Mouse (Mus musculus): ENCODE data around the gene Ptpre. TPM values are rescaled to one million over a fixed set of nuclear protein-coding genes. Genes with fewer than 3 reads are reported as not detected.
A peak's percentile ranks its signal among the peaks of the same experiment; 100 is the strongest.
"Not testable (repeated sequence)": the region's sequence is repeated elsewhere in the genome, so short reads cannot be mapped to it uniquely, and the experiment has no call there.

Ptpre gene
- polyA plus RNA-seq, 1 experiment from 2014 or later, result 6.9 TPM

- H3K9me3 ChIP-seq (ENCODE audit: control insufficient read depth, low read length), result no peaks in the 10 kb centered on the region
Observed at GRCm38 (mm10) chr7:135698362-135698761, 161.1 kb downstream of the Ptpre start.

GRCm38 (mm10) chr7:135699351-135699750 lies 162.1 kb downstream of the Ptpre start:
- H3K4me2 ChIP-seq (replicated peaks); H3K27me3 ChIP-seq (ENCODE audit: control insufficient read depth, insufficient read depth, low read length); H3K4me3 ChIP-seq (replicated peaks; ENCODE audit: low read length); H3K4me1 ChIP-seq (replicated peaks; ENCODE audit: control insufficient read depth, insufficient read depth, low read length); H3K36me3 ChIP-seq (replicated peaks; ENCODE audit: control insufficient read depth, insufficient read depth); DNase-seq (ENCODE audit: low spot score); ATAC-seq (ENCODE audit: low FRiP score); H3K9ac ChIP-seq; H3K9me3 ChIP-seq (ENCODE audit: control insufficient read depth, low read length); H3K27ac ChIP-seq: not testable (repeated sequence)
- 82% methylated on average over 6 of the region's 6 CpGs for WGBS

More at GRCm38 (mm10) chr7:135698362-135698761, 161.1 kb downstream of the Ptpre start:
- Histone ChIP-seq H3K27ac (no peak overlapping the region), H3K4me2 (replicated peaks) (no peak overlapping the region), H3K27me3 (ENCODE audit: control insufficient read depth, insufficient read depth, low read length) (no peaks in the 10 kb centered on the region), H3K4me3 (replicated peaks; ENCODE audit: low read length) (no peak overlapping the region), H3K4me1 (replicated peaks; ENCODE audit: control insufficient read depth, insufficient read depth, low read length) (no peaks in the 10 kb centered on the region), H3K36me3 (replicated peaks; ENCODE audit: control insufficient read depth, insufficient read depth) (peaks cover 5% of the 10 kb centered on the region), H3K9ac (no peak overlapping the region)
- 99% methylated on average over 2 of the region's 2 CpGs for WGBS
- DNase-seq (ENCODE audit: low spot score), result no peak
- ATAC-seq (ENCODE audit: low FRiP score), result no peak

- ATAC-seq (ENCODE audit: low FRiP score) (no peak), DNase-seq (ENCODE audit: low spot score) (no peak)
- no peaks in the 10 kb centered on the region for H3K4me1 ChIP-seq (replicated peaks; ENCODE audit: control insufficient read depth, insufficient read depth, low read length)
- H3K4me3 ChIP-seq (replicated peaks; ENCODE audit: low read length), result no peak overlapping the region
- no peak overlapping the region for H3K9ac ChIP-seq
- H3K9me3 ChIP-seq (ENCODE audit: control insufficient read depth, low read length), result no peaks in the 10 kb centered on the region
- H3K4me2 ChIP-seq (replicated peaks), result no peak overlapping the region
- H3K27ac ChIP-seq, result no peak overlapping the region
- H3K27me3 ChIP-seq (ENCODE audit: control insufficient read depth, insufficient read depth, low read length), result no peaks in the 10 kb centered on the region
- H3K36me3 ChIP-seq (replicated peaks; ENCODE audit: control insufficient read depth, insufficient read depth), result no peaks in the 10 kb centered on the region
- whole genome bisulfite sequencing, result 91% methylated on average over 9 of the region's 9 CpGs
Observed at GRCm38 (mm10) chr7:135703600-135704148, 166.4 kb downstream of the Ptpre start.

GRCm38 (mm10) chr7:135704251-135704650 lies 167.0 kb downstream of the Ptpre start:
- ATAC-seq (ENCODE audit: low FRiP score) (no peak), DNase-seq (ENCODE audit: low spot score) (no peak)
- no peaks in the 10 kb centered on the region for H3K27me3 ChIP-seq (ENCODE audit: control insufficient read depth, insufficient read depth, low read length)
- H3K4me2 ChIP-seq (replicated peaks), result no peak overlapping the region
- WGBS, result 85% methylated on average over 8 of the region's 8 CpGs
- H3K36me3 ChIP-seq (replicated peaks; ENCODE audit: control insufficient read depth, insufficient read depth), result no peaks in the 10 kb centered on the region
- H3K9me3 ChIP-seq (ENCODE audit: control insufficient read depth, low read length), result no peaks in the 10 kb centered on the region
- H3K4me1 ChIP-seq (replicated peaks; ENCODE audit: control insufficient read depth, insufficient read depth, low read length), result no peaks in the 10 kb centered on the region
- no peak overlapping the region for H3K4me3 ChIP-seq (replicated peaks; ENCODE audit: low read length)
- no peak overlapping the region for H3K9ac ChIP-seq
- no peak overlapping the region for H3K27ac ChIP-seq

GRCm38 (mm10) chr7:135705083-135705482 lies 167.8 kb downstream of the Ptpre start:
- 83% methylated on average over 1 of the region's 1 CpGs for WGBS
- Histone ChIP-seq H3K36me3 (replicated peaks; ENCODE audit: control insufficient read depth, insufficient read depth) (no peaks in the 10 kb centered on the region), H3K27ac (no peak overlapping the region), H3K9me3 (ENCODE audit: control insufficient read depth, low read length) (no peaks in the 10 kb centered on the region), H3K4me2 (replicated peaks) (no peak overlapping the region), H3K4me3 (replicated peaks; ENCODE audit: low read length) (no peak overlapping the region), H3K27me3 (ENCODE audit: control insufficient read depth, insufficient read depth, low read length) (no peaks in the 10 kb centered on the region), H3K9ac (no peak overlapping the region), H3K4me1 (replicated peaks; ENCODE audit: control insufficient read depth, insufficient read depth, low read length) (no peaks in the 10 kb centered on the region)
- DNase-seq (ENCODE audit: low spot score) (no peak), ATAC-seq (ENCODE audit: low FRiP score) (no peak)

- H3K27ac ChIP-seq, result no peak overlapping the region
- ATAC-seq (ENCODE audit: low FRiP score) (no peak), DNase-seq (ENCODE audit: low spot score) (no peak)
- 94% methylated on average over 6 of the region's 6 CpGs for WGBS
- H3K4me2 ChIP-seq (replicated peaks), result no peak overlapping the region
- no peaks in the 10 kb centered on the region for H3K27me3 ChIP-seq (ENCODE audit: control insufficient read depth, insufficient read depth, low read length)
- no peak overlapping the region for H3K4me3 ChIP-seq (replicated peaks; ENCODE audit: low read length)
- H3K4me1 ChIP-seq (replicated peaks; ENCODE audit: control insufficient read depth, insufficient read depth, low read length), result no peaks in the 10 kb centered on the region
- no peaks in the 10 kb centered on the region for H3K9me3 ChIP-seq (ENCODE audit: control insufficient read depth, low read length)
- no peaks in the 10 kb centered on the region for H3K36me3 ChIP-seq (replicated peaks; ENCODE audit: control insufficient read depth, insufficient read depth)
- H3K9ac ChIP-seq, result no peak overlapping the region
Observed at GRCm38 (mm10) chr7:135705753-135706152, 168.5 kb downstream of the Ptpre start.

GRCm38 (mm10) chr7:135710702-135711101 lies 173.4 kb downstream of the Ptpre start:
- peaks cover 7% of the 10 kb centered on the region; the same call in 1 of the 2 replicates for H3K4me1 ChIP-seq (replicated peaks; ENCODE audit: control insufficient read depth, insufficient read depth, low read length)
- H3K27me3 ChIP-seq (ENCODE audit: control insufficient read depth, insufficient read depth, low read length), result no peaks in the 10 kb centered on the region
- no peaks in the 10 kb centered on the region for H3K36me3 ChIP-seq (replicated peaks; ENCODE audit: control insufficient read depth, insufficient read depth)
- H3K4me3 ChIP-seq (replicated peaks; ENCODE audit: low read length), result no peak overlapping the region
- H3K9ac ChIP-seq, result no peak overlapping the region
- H3K9me3 ChIP-seq (ENCODE audit: control insufficient read depth, low read length), result no peaks in the 10 kb centered on the region
- no peak overlapping the region for H3K4me2 ChIP-seq (replicated peaks)
- no peak for ATAC-seq (ENCODE audit: low FRiP score)
- no peak overlapping the region for H3K27ac ChIP-seq
- 79% methylated on average over 2 of the region's 2 CpGs for WGBS
- no peak for DNase-seq (ENCODE audit: low spot score)

- Histone ChIP-seq H3K27me3 (ENCODE audit: control insufficient read depth, insufficient read depth, low read length) (no peaks in the 10 kb centered on the region), H3K9ac (no peak overlapping the region), H3K36me3 (replicated peaks; ENCODE audit: control insufficient read depth, insufficient read depth) (no peaks in the 10 kb centered on the region), H3K4me1 (replicated peaks; ENCODE audit: control insufficient read depth, insufficient read depth, low read length) (peaks cover 9% of the 10 kb centered on the region; the same call in 1 of the 2 replicates), H3K4me3 (replicated peaks; ENCODE audit: low read length) (no peak overlapping the region), H3K4me2 (replicated peaks) (no peak overlapping the region), H3K27ac (no peak overlapping the region), H3K9me3 (ENCODE audit: control insufficient read depth, low read length) (no peaks in the 10 kb centered on the region)
- DNase-seq (ENCODE audit: low spot score) (no peak), ATAC-seq (ENCODE audit: low FRiP score) (no peak)
- WGBS, result 96% methylated on average over 1 of the region's 1 CpGs
Observed at GRCm38 (mm10) chr7:135712534-135712933, 175.3 kb downstream of the Ptpre start.

- Histone ChIP-seq H3K9me3 (ENCODE audit: control insufficient read depth, low read length) (no peaks in the 10 kb centered on the region), H3K4me3 (replicated peaks; ENCODE audit: low read length) (no peak overlapping the region), H3K27ac (no peak overlapping the region), H3K27me3 (ENCODE audit: control insufficient read depth, insufficient read depth, low read length) (no peaks in the 10 kb centered on the region), H3K4me2 (replicated peaks) (peak overlapping the region; percentile 27), H3K36me3 (replicated peaks; ENCODE audit: control insufficient read depth, insufficient read depth) (no peaks in the 10 kb centered on the region), H3K4me1 (replicated peaks; ENCODE audit: control insufficient read depth, insufficient read depth, low read length) (peaks cover 9% of the 10 kb centered on the region; the same call in 1 of the 2 replicates), H3K9ac (no peak overlapping the region)
- 74% methylated on average over 8 of the region's 8 CpGs for WGBS
- DNase-seq (ENCODE audit: low spot score) (no peak), ATAC-seq (ENCODE audit: low FRiP score) (no peak)
Observed at GRCm38 (mm10) chr7:135713326-135713725, 176.0 kb downstream of the Ptpre start.

GRCm38 (mm10) chr7:135715166-135715565 lies 177.9 kb downstream of the Ptpre start:
- DNase-seq (ENCODE audit: low spot score), result no peak
- no peak for ATAC-seq (ENCODE audit: low FRiP score)
- H3K27me3 ChIP-seq (ENCODE audit: control insufficient read depth, insufficient read depth, low read length), result no peaks in the 10 kb centered on the region
- peaks cover 9% of the 10 kb centered on the region; the same call in 1 of the 2 replicates for H3K4me1 ChIP-seq (replicated peaks; ENCODE audit: control insufficient read depth, insufficient read depth, low read length)
- H3K4me2 ChIP-seq (replicated peaks), result peak overlapping the region; percentile 98
- H3K36me3 ChIP-seq (replicated peaks; ENCODE audit: control insufficient read depth, insufficient read depth), result no peaks in the 10 kb centered on the region
- H3K4me3 ChIP-seq (replicated peaks; ENCODE audit: low read length), result peak overlapping the region; percentile 70
- WGBS, result 4% methylated on average over 7 of the region's 7 CpGs
- no peaks in the 10 kb centered on the region for H3K9me3 ChIP-seq (ENCODE audit: control insufficient read depth, low read length)
- H3K27ac ChIP-seq, result no peak overlapping the region
- peak overlapping the region; percentile 54; the same call in 1 of the 2 replicates for H3K9ac ChIP-seq

Measured in hindbrain, embryonic 14.5 days (tissue).